Mouse (Mus musculus) bone marrow macrophage, adult 2 months (primary cell): ENCODE measurements around the gene Rere.

ENCODE experiments used
- CTCF ChIP-seq: IDR thresholded peaks from 2 replicates; pipeline ENCODE4 v1.5.1; 2012; ENCODE audit warnings: low read depth, mild to moderate bottlenecking, low read length, moderate library complexity
- POLR2A ChIP-seq: IDR thresholded peaks from 2 replicates; pipeline ENCODE4 v1.6.1; 2012; ENCODE audit warnings: mild to moderate bottlenecking, low read depth, low read length, borderline replicate concordance

GRCm38 (mm10) chr4:150447517-150447916, 166.1 kb downstream of the Rere start:
- TF ChIP-seq CTCF (no peak), POLR2A (no peak)
